Mouse (Mus musculus) spleen, adult 2 months (tissue): Measurements from ENCODE around the gene Sesn3. TPM values are rescaled to one million over a fixed set of nuclear protein-coding genes. Genes with fewer than 3 reads are reported as not detected.

Source experiments
- DNase-seq, 2 experiments: peaks; one replicate each; pipeline versions ENCODE4 v3.0.0 to v3.0.0-alpha.2; 2012 to 2021; ENCODE audit warnings: low spot score in 2 of 2, low read depth in 1 of 2
- H3K27ac ChIP-seq: fragments of 200-500 bp; 2 replicates; pipeline ENCODE4 v1.5.1; 2012; ENCODE audit warnings: low read length, inconsistent platforms; ENCODE audit not compliant: insufficient read depth
- H3K27me3 ChIP-seq: fragments of 200-500 bp; 2 replicates; pipeline ENCODE4 v1.6.1; 2012; ENCODE audit warnings: mild to moderate bottlenecking, moderate library complexity, low read length, inconsistent platforms; ENCODE audit not compliant: control insufficient read depth, insufficient read depth
- H3K36me3 ChIP-seq: fragments of 200-500 bp; 2 replicates; pipeline ENCODE4 v1.6.1; 2012; ENCODE audit warnings: mild to moderate bottlenecking, low read length, inconsistent platforms; ENCODE audit not compliant: control insufficient read depth, insufficient read depth
- H3K4me1 ChIP-seq: fragments of 200-500 bp; 2 replicates; pipeline ENCODE4 v1.6.1; 2011; ENCODE audit warnings: inconsistent platforms; ENCODE audit not compliant: control insufficient read depth, insufficient read depth, insufficient read length
- H3K4me3 ChIP-seq: fragments of 200-500 bp; 2 replicates; pipeline ENCODE4 v1.5.1; 2011; ENCODE audit warnings: mild to moderate bottlenecking, inconsistent platforms; ENCODE audit not compliant: insufficient read depth, insufficient read length; ENCODE audit errors: extremely low read depth
- CTCF ChIP-seq: fragments of 200-500 bp; IDR thresholded peaks from 2 replicates; pipeline ENCODE4 v1.5.1; 2011; ENCODE audit warnings: mild to moderate bottlenecking, inconsistent platforms; ENCODE audit not compliant: insufficient read depth, insufficient read length, insufficient replicate concordance; ENCODE audit errors: extremely low read depth
- POLR2A ChIP-seq: fragments of 200-500 bp; IDR thresholded peaks from 2 replicates; pipeline ENCODE4 v1.6.1; 2011; ENCODE audit warnings: low read depth, low read length, inconsistent platforms
- WGBS: fragments of 180-500 bp; shearing (Covaris S2); methylation state at CpG from one replicate; pipeline ENCODE4 v1.1.7; 2018; 5-methylcytosine and 5-hydroxymethylcytosine counted together
- polyA plus RNA-seq: library from polyadenylated mRNA; depleted of rRNA; stranded (reverse); fragments of >200 nt; gene quantifications from 2 replicates; pipeline ENCODE4 v1.2.3, GENCODE M21; 2012

Sesn3 gene
- polyA plus RNA-seq, 1 experiment: 12.2 TPM

- no peak for DNase-seq
- no peak for TF ChIP-seq POLR2A
- no peak for TF ChIP-seq CTCF
- Histone ChIP-seq H3K4me1 (peaks cover 24% of the 10 kb centered on the region), H3K27ac (no peak overlapping the region), H3K27me3 (no peaks in the 10 kb centered on the region), H3K4me3 (no peak overlapping the region), H3K36me3 (no peaks in the 10 kb centered on the region)
- WGBS: 85% methylated on average over 5 of the region's 5 CpGs
These were observed 22.3 kb downstream of the Sesn3 start for GRCm38 (mm10) chr9:14297204-14297603.

- TF ChIP-seq POLR2A (no peak), CTCF (no peak)
- H3K36me3 ChIP-seq: no peaks in the 10 kb centered on the region
- H3K27ac ChIP-seq: no peak overlapping the region
- H3K4me1 ChIP-seq: peaks cover 19% of the 10 kb centered on the region
- no peak for DNase-seq
- no peak overlapping the region for H3K4me3 ChIP-seq
- no peaks in the 10 kb centered on the region for H3K27me3 ChIP-seq
These were observed 25.0 kb downstream of the Sesn3 start for GRCm38 (mm10) chr9:14299819-14300218.

GRCm38 (mm10) chr9:14300795-14301194, 25.9 kb downstream of the Sesn3 start:
- H3K4me1 ChIP-seq: peaks cover 14% of the 10 kb centered on the region
- no peak overlapping the region for H3K27ac ChIP-seq
- H3K36me3 ChIP-seq: no peaks in the 10 kb centered on the region
- H3K4me3 ChIP-seq: no peak overlapping the region
- WGBS: 90% methylated on average over 6 of the region's 6 CpGs
- no peak for TF ChIP-seq CTCF
- TF ChIP-seq POLR2A: no peak
- H3K27me3 ChIP-seq: no peaks in the 10 kb centered on the region
- DNase-seq: no peak

- no peak for TF ChIP-seq CTCF
- no peak for TF ChIP-seq POLR2A
- no peak overlapping the region for H3K27ac ChIP-seq
- DNase-seq: no peak
- peaks cover 3% of the 10 kb centered on the region for H3K4me1 ChIP-seq
- H3K27me3 ChIP-seq: no peaks in the 10 kb centered on the region
- H3K36me3 ChIP-seq: peaks cover 13% of the 10 kb centered on the region
- H3K4me3 ChIP-seq: no peak overlapping the region
- 90% methylated on average over 9 of the region's 9 CpGs for WGBS
These were observed 29.5 kb downstream of the Sesn3 start for GRCm38 (mm10) chr9:14304262-14304968.

GRCm38 (mm10) chr9:14307341-14307740, 32.5 kb downstream of the Sesn3 start:
- DNase-seq: no peak
- H3K27ac ChIP-seq: no peak overlapping the region

GRCm38 (mm10) chr9:14313968-14314367, 39.1 kb downstream of the Sesn3 start:
- no peak for TF ChIP-seq POLR2A
- TF ChIP-seq CTCF: no peak
- Histone ChIP-seq H3K4me3 (no peak overlapping the region), H3K4me1 (no peaks in the 10 kb centered on the region), H3K27ac (no peak overlapping the region), H3K36me3 (peaks cover 29% of the 10 kb centered on the region), H3K27me3 (no peaks in the 10 kb centered on the region)
- no peak for DNase-seq
- WGBS: 90% methylated on average over 3 of the region's 3 CpGs

More at GRCm38 (mm10) chr9:14307341-14307740, 32.5 kb downstream of the Sesn3 start:
- peaks cover 3% of the 10 kb centered on the region for H3K4me1 ChIP-seq
- no peaks in the 10 kb centered on the region for H3K27me3 ChIP-seq
- H3K36me3 ChIP-seq: peaks cover 21% of the 10 kb centered on the region
- TF ChIP-seq CTCF (no peak), POLR2A (no peak)
- H3K4me3 ChIP-seq: no peak overlapping the region
- WGBS: 92% methylated on average over 3 of the region's 3 CpGs

GRCm38 (mm10) chr9:14314477-14314876, 39.6 kb downstream of the Sesn3 start:
- H3K36me3 ChIP-seq: peaks cover 26% of the 10 kb centered on the region
- H3K4me1 ChIP-seq: no peaks in the 10 kb centered on the region
- no peak overlapping the region for H3K4me3 ChIP-seq
- WGBS: 93% methylated on average over 7 of the region's 7 CpGs
- H3K27me3 ChIP-seq: no peaks in the 10 kb centered on the region
- TF ChIP-seq CTCF: no peak
- TF ChIP-seq POLR2A: no peak
- DNase-seq: no peak
- no peak overlapping the region for H3K27ac ChIP-seq
